Mouse (Mus musculus) thymus, adult 2 months (tissue): Measurements from ENCODE around the gene Tspan4. TPM values are rescaled to one million over a fixed set of nuclear protein-coding genes. Genes with fewer than 3 reads are reported as not detected.
A peak's percentile ranks its signal among the peaks of the same experiment; 100 is the strongest.

ENCODE experiments used
- DNase-seq: peaks from one replicate; pipeline ENCODE4 v3.0.0; 2021
- H3K27ac ChIP-seq: fragments of 200-500 bp; 2 replicates; pipeline ENCODE4 v1.5.1; 2012; ENCODE audit warnings: low read length, control low read depth; ENCODE audit not compliant: control insufficient read depth, insufficient read depth
- H3K27me3 ChIP-seq: fragments of 200-500 bp; 2 replicates; pipeline ENCODE4 v1.6.1; 2012; ENCODE audit warnings: mild to moderate bottlenecking, low read length, moderate library complexity, mixed read lengths; ENCODE audit not compliant: control insufficient read depth, insufficient read depth
- H3K36me3 ChIP-seq: fragments of 200-500 bp; 2 replicates; pipeline ENCODE4 v1.6.1; 2012; ENCODE audit warnings: mild to moderate bottlenecking, low read length, moderate library complexity; ENCODE audit not compliant: control insufficient read depth, insufficient read depth
- H3K4me1 ChIP-seq: fragments of 200-500 bp; replicated peaks from 2 replicates; pipeline ENCODE4 v1.6.1; 2012; ENCODE audit warnings: low read length; ENCODE audit not compliant: control insufficient read depth, insufficient read depth
- H3K4me3 ChIP-seq: fragments of 200-500 bp; 2 replicates; pipeline ENCODE4 v1.5.1; 2012; ENCODE audit warnings: mild to moderate bottlenecking, low read length, control low read depth, moderate library complexity; ENCODE audit not compliant: control insufficient read depth, insufficient read depth
- CTCF ChIP-seq: fragments of 200-500 bp; IDR thresholded peaks from 2 replicates; pipeline ENCODE4 v1.5.1; 2012; ENCODE audit warnings: mild to moderate bottlenecking, control low read depth, low read length, moderate library complexity, borderline replicate concordance; ENCODE audit not compliant: control insufficient read depth, poor library complexity, insufficient read depth; ENCODE audit errors: extremely low read depth
- POLR2A ChIP-seq: fragments of 200-500 bp; IDR thresholded peaks from 2 replicates; pipeline ENCODE4 v1.6.1; 2012; ENCODE audit warnings: mild to moderate bottlenecking, low read length, control low read depth, moderate library complexity; ENCODE audit not compliant: control insufficient read depth, poor library complexity, insufficient read depth; ENCODE audit errors: extremely low read depth
- WGBS: fragments of 180-500 bp; shearing (Covaris S2); methylation state at CpG from one replicate; pipeline ENCODE4 v1.1.7; 2018; 5-methylcytosine and 5-hydroxymethylcytosine counted together
- polyA plus RNA-seq: library from polyadenylated mRNA; depleted of rRNA; stranded (reverse); fragments of >200 nt; gene quantifications from 2 replicates; pipeline ENCODE4 v1.2.3, GENCODE M21; 2012

Gene Tspan4
- polyA plus RNA-seq, 1 experiment, result 45.1 TPM

DNA sequence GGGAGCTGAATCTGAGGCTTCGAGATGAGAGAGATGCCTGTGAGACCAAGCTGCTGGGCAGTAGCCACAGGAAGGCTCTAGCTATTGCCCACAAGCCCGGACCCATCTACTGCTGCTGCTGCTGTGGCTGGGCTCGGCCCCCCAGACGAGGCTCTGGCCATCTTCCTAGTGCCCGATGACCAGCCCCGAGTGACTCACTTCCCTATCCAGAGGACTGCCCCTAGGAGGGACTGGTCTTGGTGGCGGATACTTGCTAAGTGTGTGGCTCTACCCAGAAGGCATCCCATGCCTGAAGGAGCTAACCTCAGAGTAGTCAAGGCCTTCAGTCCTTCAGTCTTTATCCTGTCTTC lies 9.0 kb upstream of the Tspan4 start:
- 80% methylated on average over 7 of the region's 7 CpGs for WGBS
- DNase-seq, result no peak
- Histone ChIP-seq H3K36me3 (0 out of 2 replicates have a peak, but pooled peaks cover 3% of the 10 kb centered on the region), H3K27ac (no peak overlapping the region), H3K4me1 (peaks cover 30% of the 10 kb centered on the region), H3K27me3 (peaks cover 2% of the 10 kb centered on the region; the same call in 1 of the 2 replicates), H3K4me3 (no peak overlapping the region)
- no peak for TF ChIP-seq CTCF
- no peak for TF ChIP-seq POLR2A

DNA sequence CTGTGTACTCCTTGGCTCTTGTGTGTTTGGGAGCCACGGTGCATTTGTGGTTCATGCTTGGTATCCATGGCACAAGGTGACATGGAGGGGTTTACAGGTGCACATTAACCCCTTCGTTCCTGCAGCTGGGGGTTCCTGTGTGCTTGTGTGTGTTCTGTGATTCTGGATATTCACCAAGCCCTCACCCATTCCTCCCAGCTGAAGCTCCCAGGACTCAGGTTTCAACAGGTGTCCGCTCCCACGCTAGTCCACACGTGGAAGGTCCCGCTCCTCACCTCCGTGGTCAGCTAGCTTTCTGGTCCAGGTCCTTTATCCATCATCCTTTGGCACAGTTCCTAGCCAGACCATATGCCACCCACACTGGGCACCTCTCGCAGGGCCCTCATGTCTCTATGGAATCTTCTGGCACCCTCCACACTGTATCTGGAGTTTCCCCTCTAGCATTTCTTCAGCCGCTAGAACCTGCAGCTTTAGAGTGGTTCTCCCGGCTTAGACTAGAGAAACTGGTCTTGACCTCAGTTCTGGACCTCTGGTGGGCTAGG lies 8.4 kb upstream of the Tspan4 start:
- peaks cover 28% of the 10 kb centered on the region for H3K4me1 ChIP-seq
- H3K27me3 ChIP-seq, result peaks cover 2% of the 10 kb centered on the region; the same call in 1 of the 2 replicates
- 0 out of 2 replicates have a peak, but pooled peaks cover 3% of the 10 kb centered on the region for H3K36me3 ChIP-seq
- 72% methylated on average over 10 of the region's 10 CpGs for WGBS
- TF ChIP-seq CTCF (no peak), POLR2A (no peak)
- peak overlapping the region; percentile 99; the same call in 1 of the 2 replicates for H3K4me3 ChIP-seq
- H3K27ac ChIP-seq, result no peak overlapping the region
- no peak for DNase-seq

DNA sequence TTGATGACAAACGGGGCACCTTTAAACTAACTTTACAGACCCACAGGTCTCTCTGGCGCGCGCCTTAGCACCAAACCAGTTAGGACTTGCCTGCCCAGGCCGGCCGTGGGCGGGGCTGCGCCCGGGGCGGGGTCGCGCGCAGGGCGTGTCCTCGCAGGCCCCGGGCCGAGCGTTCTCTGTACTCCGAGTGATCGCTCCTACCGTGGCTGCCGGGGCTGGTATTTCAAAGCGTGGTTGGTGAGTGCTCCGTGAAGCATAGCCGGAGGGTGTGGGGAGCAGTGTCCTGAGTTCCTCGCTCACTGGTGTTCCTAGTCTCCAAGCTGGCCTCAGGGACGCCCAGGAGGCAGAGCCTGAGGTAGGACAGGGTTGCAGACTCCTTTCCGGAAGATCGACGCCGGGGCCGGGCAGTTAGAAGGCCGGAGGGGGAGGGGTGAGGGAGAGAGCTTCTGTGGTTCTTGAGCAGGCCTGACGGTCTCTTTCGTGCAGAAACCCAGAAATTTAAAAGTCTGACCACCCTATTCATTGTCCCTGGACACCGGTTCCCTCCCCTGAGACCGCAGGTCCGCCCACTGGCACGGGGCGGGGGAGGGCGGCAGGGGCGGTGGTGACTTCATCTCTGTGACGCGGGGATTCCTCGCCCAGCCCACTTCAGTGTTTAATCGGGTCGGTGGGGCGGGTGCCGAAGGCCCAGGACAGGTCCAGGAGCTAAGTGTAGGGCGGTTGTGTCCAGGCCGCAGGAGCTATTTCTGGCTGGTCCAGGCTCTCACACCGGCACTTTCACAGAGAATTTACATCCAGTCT lies 7.6 kb upstream of the Tspan4 start, which contains the start of gene Cd151:
Cd151 (plus strand) TSS at position 163 of the 801 bp plus-strand sequence.
- WGBS, result under 1% methylated on average over 52 of the region's 52 CpGs
- no peak within 1 kb of the TSS for H3K27ac ChIP-seq
- TF ChIP-seq CTCF, result no peak
- TF ChIP-seq POLR2A, result no peak
- peaks cover 24% of the 10 kb centered on the region for H3K4me1 ChIP-seq
- H3K4me3 ChIP-seq, result peak within 1 kb of the TSS; percentile 99
- peak; percentile 73 for DNase-seq
- H3K27me3 ChIP-seq, result no peaks in the 10 kb centered on the region; the same call in 1 of the 2 replicates
- 0 out of 2 replicates have a peak, but pooled peaks cover 3% of the 10 kb centered on the region for H3K36me3 ChIP-seq

DNA sequence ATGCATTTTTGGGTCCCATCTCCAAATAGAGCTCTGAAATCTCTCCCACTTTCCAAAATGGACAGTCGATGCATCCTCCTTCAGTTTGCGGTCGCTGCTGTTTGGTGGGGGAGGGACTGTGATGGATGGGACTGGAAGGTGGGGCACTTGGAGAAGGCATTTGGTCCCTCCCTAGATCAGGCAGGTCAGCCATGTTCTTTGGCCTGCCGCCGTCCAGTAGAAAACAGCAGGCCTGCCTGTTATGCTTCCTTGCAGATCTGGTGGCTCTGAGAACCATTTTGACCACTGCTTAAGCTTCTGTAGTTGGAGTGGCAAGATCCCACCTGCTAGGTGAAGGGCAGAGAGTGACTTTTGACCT lies 6.9 kb upstream of the Tspan4 start:
- Histone ChIP-seq H3K36me3 (0 out of 2 replicates have a peak, but pooled peaks cover 3% of the 10 kb centered on the region), H3K4me3 (peak overlapping the region; percentile 99), H3K27me3 (no peaks in the 10 kb centered on the region; the same call in 1 of the 2 replicates), H3K27ac (no peak overlapping the region), H3K4me1 (peaks cover 24% of the 10 kb centered on the region)
- 52% methylated on average over 5 of the region's 5 CpGs for WGBS
- TF ChIP-seq CTCF, result no peak
- no peak for TF ChIP-seq POLR2A
- no peak for DNase-seq

DNA sequence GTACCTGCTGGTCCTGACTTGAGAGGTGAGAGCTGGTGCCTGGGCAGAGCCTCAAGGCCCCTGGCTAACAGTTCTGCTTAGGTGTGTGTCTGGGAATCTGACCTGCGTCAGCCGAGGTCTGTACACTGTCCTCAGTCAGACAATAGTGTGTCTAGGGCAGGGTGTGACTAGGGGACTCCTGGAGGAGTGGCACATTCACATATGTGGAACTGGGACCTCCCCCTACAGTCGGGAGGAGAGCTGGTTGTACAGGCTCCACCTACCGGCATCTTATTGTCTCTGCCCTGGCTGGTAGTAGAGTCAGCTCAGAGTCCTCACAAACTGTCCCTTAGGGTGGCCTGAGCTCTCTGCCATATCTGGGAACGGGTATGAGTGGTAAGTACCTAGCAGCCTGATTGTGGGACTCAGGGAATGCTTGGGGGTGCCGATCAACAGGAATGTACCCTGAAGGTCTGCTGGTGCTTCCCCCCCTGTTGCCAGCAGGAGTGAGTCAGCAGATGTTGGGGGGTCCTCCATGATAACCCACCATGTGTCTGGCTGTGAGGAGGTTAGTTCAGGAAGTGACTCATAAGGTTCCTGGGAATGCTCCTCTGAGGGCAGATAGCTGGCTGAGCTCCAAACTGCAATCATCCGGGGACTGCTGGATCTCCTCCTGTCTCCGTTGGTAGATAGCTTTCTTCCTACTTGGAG lies 6.4 kb upstream of the Tspan4 start:
- Histone ChIP-seq H3K4me3 (peak overlapping the region; percentile 99; the same call in 1 of the 2 replicates), H3K4me1 (peaks cover 25% of the 10 kb centered on the region), H3K36me3 (0 out of 2 replicates have a peak, but pooled peaks cover 3% of the 10 kb centered on the region), H3K27me3 (no peaks in the 10 kb centered on the region), H3K27ac (no peak overlapping the region)
- WGBS, result 18% methylated on average over 8 of the region's 8 CpGs
- DNase-seq, result peak; percentile 56
- TF ChIP-seq POLR2A, result no peak
- no peak for TF ChIP-seq CTCF

DNA sequence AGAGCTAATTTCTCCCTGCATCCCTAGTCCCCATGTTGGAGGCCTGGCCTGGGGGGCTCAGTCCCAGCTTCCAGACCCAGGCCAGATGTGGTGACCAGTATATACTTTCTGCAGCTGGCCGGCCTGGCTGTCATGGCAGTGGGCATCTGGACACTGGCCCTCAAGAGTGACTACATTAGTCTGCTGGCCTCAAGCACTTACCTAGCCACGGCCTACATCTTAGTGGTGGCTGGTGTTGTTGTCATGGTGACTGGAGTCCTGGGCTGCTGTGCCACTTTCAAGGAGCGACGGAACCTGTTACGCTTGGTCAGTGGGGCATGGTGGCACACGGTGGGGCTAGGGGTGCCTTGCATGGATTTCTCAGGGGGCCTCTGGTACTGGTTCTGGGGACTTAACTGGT lies 5.7 kb upstream of the Tspan4 start:
- peaks cover 31% of the 10 kb centered on the region for H3K4me1 ChIP-seq
- H3K27ac ChIP-seq, result no peak overlapping the region
- no peak overlapping the region for H3K4me3 ChIP-seq
- no peaks in the 10 kb centered on the region for H3K27me3 ChIP-seq
- 93% methylated on average over 6 of the region's 6 CpGs for WGBS
- no peak for TF ChIP-seq POLR2A
- TF ChIP-seq CTCF, result no peak
- 0 out of 2 replicates have a peak, but pooled peaks cover 3% of the 10 kb centered on the region for H3K36me3 ChIP-seq
- no peak for DNase-seq
